Mouse (Mus musculus) forebrain, embryonic 16.5 days (tissue): ENCODE results near the gene Tbk1. TPM values are rescaled to one million over a fixed set of nuclear protein-coding genes. Genes with fewer than 3 reads are reported as not detected.

Experiments
- ATAC-seq: fragments of 200-750 bp; cut with Nextera tagmentation; 2 replicates; pipeline ENCODE4 v1.8.0; 2017; ENCODE audit warnings: mild to moderate bottlenecking, moderate library complexity
- H3K27ac ChIP-seq: fragments of 300-500 bp; sonication (generic); 2 replicates; pipeline ENCODE4 v1.5.1; 2014; ENCODE audit warnings: low read length, control low read depth
- H3K27me3 ChIP-seq: fragments of 300-500 bp; sonication (generic); replicated peaks from 2 replicates; pipeline ENCODE4 v1.6.1; 2014; ENCODE audit warnings: low read length; ENCODE audit not compliant: control insufficient read depth, insufficient read depth
- H3K36me3 ChIP-seq: fragments of 300-500 bp; sonication (generic); 2 replicates; pipeline ENCODE4 v1.6.1; 2014; ENCODE audit not compliant: control insufficient read depth, insufficient read depth
- H3K4me1 ChIP-seq: fragments of 300-500 bp; sonication (generic); replicated peaks from 2 replicates; pipeline ENCODE4 v1.6.1; 2014; ENCODE audit warnings: low read length; ENCODE audit not compliant: control insufficient read depth, insufficient read depth
- H3K4me2 ChIP-seq: fragments of 300-500 bp; sonication (generic); 2 replicates; pipeline ENCODE4 v1.6.1; 2014; ENCODE audit warnings: mild to moderate bottlenecking, low read length, control low read depth
- H3K4me3 ChIP-seq: fragments of 300-500 bp; sonication (generic); replicated peaks from 2 replicates; pipeline ENCODE4 v1.5.1; 2014; ENCODE audit warnings: mild to moderate bottlenecking, low read length, control low read depth
- H3K9ac ChIP-seq: fragments of 300-500 bp; sonication (generic); replicated peaks from 2 replicates; pipeline ENCODE4 v1.6.1; 2014; ENCODE audit warnings: low read depth, low read length, control low read depth
- H3K9me3 ChIP-seq: fragments of 300-500 bp; sonication (generic); 2 replicates; pipeline ENCODE4 v1.6.1; 2016; ENCODE audit warnings: low read length; ENCODE audit not compliant: control insufficient read depth
- WGBS: fragments of 180-500 bp; shearing (Covaris S2); extraction: QIAGEN DNeasy Blood & Tissue Kit; methylation state at CpG from one replicate; pipeline ENCODE4 v1.1.7; 2014; 5-methylcytosine and 5-hydroxymethylcytosine counted together
- polyA plus RNA-seq: library from polyadenylated mRNA; unstranded; fragments of >200 nt; fragmentation: Nextera tagmentation; extraction: Ambion mirVana; gene quantifications from 2 replicates; pipeline ENCODE4 v1.2.1, GENCODE M21; 2015

Tbk1 gene
- polyA plus RNA-seq, 1 experiment from 2014 or later: 38.4 TPM

- Histone ChIP-seq H3K4me1 (peaks cover 8% of the 10 kb centered on the region), H3K4me2 (peak overlapping the region; percentile 53), H3K36me3 (no peaks in the 10 kb centered on the region), H3K27me3 (no peaks in the 10 kb centered on the region), H3K4me3 (peak overlapping the region; percentile 37), H3K27ac (no peak overlapping the region), H3K9me3 (no peaks in the 10 kb centered on the region), H3K9ac (peak overlapping the region; percentile 45)
- peak; percentile 70 for ATAC-seq
- WGBS: 11% methylated on average over 32 of the region's 32 CpGs
Observed at GRCm38 (mm10) chr10:121533137-121533872, 53.3 kb downstream of the Tbk1 start.

- H3K27me3 ChIP-seq: no peaks in the 10 kb centered on the region
- H3K4me3 ChIP-seq: no peak overlapping the region
- no peak overlapping the region for H3K27ac ChIP-seq
- no peak for ATAC-seq
- H3K4me2 ChIP-seq: no peak overlapping the region
- no peak overlapping the region for H3K9ac ChIP-seq
- WGBS: 87% methylated on average over 5 of the region's 5 CpGs
- no peaks in the 10 kb centered on the region for H3K36me3 ChIP-seq
- H3K4me1 ChIP-seq: peaks cover 8% of the 10 kb centered on the region
- no peaks in the 10 kb centered on the region for H3K9me3 ChIP-seq
Observed at GRCm38 (mm10) chr10:121531541-121531940, 55.0 kb downstream of the Tbk1 start.

- Histone ChIP-seq H3K36me3 (no peaks in the 10 kb centered on the region), H3K27me3 (no peaks in the 10 kb centered on the region), H3K27ac (no peak overlapping the region), H3K9me3 (no peaks in the 10 kb centered on the region), H3K9ac (no peak overlapping the region), H3K4me1 (peaks cover 8% of the 10 kb centered on the region), H3K4me2 (no peak overlapping the region), H3K4me3 (no peak overlapping the region)
- ATAC-seq: no peak
- 87% methylated on average over 8 of the region's 8 CpGs for WGBS
Observed at GRCm38 (mm10) chr10:121530365-121531003, 56.1 kb downstream of the Tbk1 start.

GRCm38 (mm10) chr10:121529261-121529660, 57.3 kb downstream of the Tbk1 start:
- Histone ChIP-seq H3K4me3 (no peak overlapping the region), H3K4me2 (no peak overlapping the region), H3K27ac (no peak overlapping the region), H3K9ac (no peak overlapping the region), H3K9me3 (no peaks in the 10 kb centered on the region), H3K36me3 (no peaks in the 10 kb centered on the region), H3K27me3 (no peaks in the 10 kb centered on the region), H3K4me1 (peaks cover 8% of the 10 kb centered on the region)
- WGBS: 97% methylated on average over 1 of the region's 1 CpGs
- ATAC-seq: no peak

GRCm38 (mm10) chr10:121528470-121528869, 58.1 kb downstream of the Tbk1 start:
- H3K9me3 ChIP-seq: no peaks in the 10 kb centered on the region
- H3K27ac ChIP-seq: no peak overlapping the region
- WGBS: 89% methylated on average over 3 of the region's 3 CpGs
- no peak for ATAC-seq
- peaks cover 6% of the 10 kb centered on the region for H3K4me1 ChIP-seq
- H3K4me2 ChIP-seq: no peak overlapping the region
- no peaks in the 10 kb centered on the region for H3K36me3 ChIP-seq
- no peaks in the 10 kb centered on the region for H3K27me3 ChIP-seq
- H3K9ac ChIP-seq: no peak overlapping the region
- no peak overlapping the region for H3K4me3 ChIP-seq

- Histone ChIP-seq H3K9me3 (no peaks in the 10 kb centered on the region), H3K27me3 (no peaks in the 10 kb centered on the region), H3K4me2 (no peak overlapping the region), H3K36me3 (no peaks in the 10 kb centered on the region), H3K4me3 (no peak overlapping the region), H3K9ac (no peak overlapping the region), H3K27ac (no peak overlapping the region), H3K4me1 (no peaks in the 10 kb centered on the region)
- no peak for ATAC-seq
- 86% methylated on average over 6 of the region's 6 CpGs for WGBS
Observed at GRCm38 (mm10) chr10:121527114-121527513, 59.5 kb downstream of the Tbk1 start.

- Histone ChIP-seq H3K9me3 (no peaks in the 10 kb centered on the region), H3K27ac (no peak overlapping the region), H3K4me2 (no peak overlapping the region), H3K27me3 (no peaks in the 10 kb centered on the region), H3K4me3 (no peak overlapping the region), H3K9ac (no peak overlapping the region), H3K36me3 (no peaks in the 10 kb centered on the region), H3K4me1 (no peaks in the 10 kb centered on the region; the same call in 1 of the 2 replicates)
- no peak for ATAC-seq
- 22% methylated on average over 12 of the region's 12 CpGs for WGBS
Observed at GRCm38 (mm10) chr10:121520923-121521585, 65.5 kb downstream of the Tbk1 start.

GRCm38 (mm10) chr10:121519710-121520109, 66.9 kb downstream of the Tbk1 start:
- Histone ChIP-seq H3K36me3 (no peaks in the 10 kb centered on the region), H3K27me3 (no peaks in the 10 kb centered on the region), H3K9ac (no peak overlapping the region), H3K4me1 (no peaks in the 10 kb centered on the region; the same call in 1 of the 2 replicates), H3K9me3 (no peaks in the 10 kb centered on the region), H3K27ac (no peak overlapping the region), H3K4me3 (no peak overlapping the region), H3K4me2 (no peak overlapping the region)
- no peak for ATAC-seq
- WGBS: 64% methylated on average over 2 of the region's 2 CpGs

GRCm38 (mm10) chr10:121516008-121516600, 70.5 kb downstream of the Tbk1 start:
- H3K4me2 ChIP-seq: no peak overlapping the region
- 30% methylated on average over 18 of the region's 18 CpGs for WGBS
- no peaks in the 10 kb centered on the region for H3K27me3 ChIP-seq
- no peak overlapping the region for H3K9ac ChIP-seq
- H3K27ac ChIP-seq: no peak overlapping the region
- peak; percentile 47; the same call in 1 of the 2 replicates for ATAC-seq
- H3K36me3 ChIP-seq: no peaks in the 10 kb centered on the region
- H3K9me3 ChIP-seq: no peaks in the 10 kb centered on the region
- H3K4me3 ChIP-seq: no peak overlapping the region
- no peaks in the 10 kb centered on the region; the same call in 1 of the 2 replicates for H3K4me1 ChIP-seq
